Mouse (Mus musculus) layer of hippocampus, adult 9-11 months (tissue): ENCODE data around the gene Pex10.

Source experiments
- DNase-seq: peaks from one replicate; pipeline ENCODE4 v3.0.0; 2022

The Pex10 gene

GRCm38 (mm10) chr4:155094565-155094964, 27.7 kb downstream of the Pex10 start:
- no peak for DNase-seq

- DNase-seq: peak; percentile 88
These were observed 28.6 kb downstream of the Pex10 start for GRCm38 (mm10) chr4:155095238-155095900.

DNA sequence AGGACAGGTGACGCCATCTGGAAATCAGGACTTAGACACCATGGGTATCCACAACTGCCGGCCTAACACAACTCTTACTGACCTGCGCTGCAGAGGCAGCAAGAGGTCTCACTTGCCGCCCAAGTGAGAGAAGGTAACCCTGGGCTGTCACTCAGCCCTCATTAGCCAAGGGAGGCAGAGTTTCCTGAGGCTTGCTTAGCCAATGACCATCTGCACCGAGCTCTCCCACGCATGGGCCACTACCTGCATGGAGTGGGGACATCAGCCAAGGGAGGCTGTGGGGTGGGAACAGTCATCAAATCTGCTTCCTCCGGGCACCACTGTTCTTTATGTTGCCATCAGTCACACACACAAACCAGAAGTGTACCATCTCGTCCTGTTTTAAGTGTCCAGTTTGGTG, 29.2 kb downstream of the Pex10 start:
- no peak for DNase-seq

DNA sequence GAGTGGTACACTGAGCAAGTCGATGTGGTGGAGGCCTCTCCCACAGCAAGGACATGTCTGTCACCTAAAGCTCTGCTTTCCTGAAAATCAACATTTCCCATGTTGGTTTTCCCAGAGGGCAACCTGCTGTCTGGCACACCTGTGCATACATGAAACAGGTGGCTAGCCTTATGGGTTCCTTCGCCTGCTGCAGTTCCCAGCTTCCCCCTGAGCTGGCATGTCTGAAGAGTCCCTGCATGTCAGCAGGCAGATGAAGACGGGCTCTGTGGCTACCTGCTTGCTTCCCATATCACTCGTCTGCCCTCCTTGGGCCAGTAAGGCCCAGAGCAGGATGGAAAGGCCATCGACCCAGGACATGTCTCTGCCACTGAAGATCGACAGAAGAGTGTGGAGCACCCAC, 30.6 kb downstream of the Pex10 start:
- no peak for DNase-seq

- DNase-seq: no peak
These were observed 31.8 kb downstream of the Pex10 start for GRCm38 (mm10) chr4:155098572-155098971.

- no peak for DNase-seq
These were observed 41.1 kb downstream of the Pex10 start for GRCm38 (mm10) chr4:155107886-155108285.

- DNase-seq: no peak
These were observed 42.7 kb downstream of the Pex10 start for GRCm38 (mm10) chr4:155109471-155109870.

DNA sequence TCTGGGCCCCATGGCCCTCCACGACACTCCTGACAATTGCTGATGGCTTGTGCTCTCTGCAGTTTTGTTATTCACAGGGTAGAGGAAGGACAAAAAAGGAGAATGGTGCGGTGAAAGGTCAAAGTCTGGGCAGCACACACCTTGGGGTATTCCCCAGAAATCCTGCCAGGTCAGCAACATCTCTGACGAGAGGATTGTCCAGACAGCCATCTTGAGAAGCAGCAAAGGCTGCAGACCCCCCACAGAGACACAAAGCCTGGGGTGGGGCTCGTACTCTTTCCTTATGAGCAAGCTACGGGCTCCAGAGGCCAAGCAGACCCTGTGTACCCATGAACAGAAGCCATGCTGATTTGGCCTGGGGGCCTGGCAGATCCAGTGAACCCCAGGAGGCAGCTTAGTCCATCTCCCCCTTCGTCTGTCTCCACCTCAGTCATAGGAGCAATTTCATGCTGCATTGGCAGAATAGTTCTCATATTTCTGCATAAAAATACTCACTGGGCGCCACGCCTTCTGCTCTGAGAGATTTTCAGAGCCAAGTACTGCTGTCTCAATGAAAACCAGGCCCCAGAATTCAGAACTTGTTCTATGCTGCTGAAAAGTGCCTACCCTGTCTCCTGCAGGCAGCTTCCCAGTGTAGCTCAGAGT, 47.1 kb downstream of the Pex10 start:
- no peak for DNase-seq

DNA sequence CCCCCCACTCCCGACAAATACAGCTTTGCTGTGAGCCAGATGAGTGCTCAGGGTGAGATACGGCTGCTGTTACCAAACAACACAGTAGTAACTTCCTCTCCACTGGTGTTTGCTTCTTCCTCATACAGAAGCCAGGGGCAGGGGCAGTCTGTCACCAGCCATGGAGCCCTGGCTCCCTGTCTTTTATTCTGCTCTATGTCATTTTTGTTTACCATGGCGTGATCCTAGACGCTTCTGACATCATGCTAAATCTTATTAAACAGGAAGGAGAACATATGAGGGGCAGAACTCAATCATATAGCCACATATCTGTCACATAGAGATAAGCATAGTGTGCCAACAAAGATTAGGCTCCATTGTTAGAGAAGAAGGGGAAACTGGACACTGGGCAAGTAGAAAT, 49.8 kb downstream of the Pex10 start:
- no peak for DNase-seq

DNA sequence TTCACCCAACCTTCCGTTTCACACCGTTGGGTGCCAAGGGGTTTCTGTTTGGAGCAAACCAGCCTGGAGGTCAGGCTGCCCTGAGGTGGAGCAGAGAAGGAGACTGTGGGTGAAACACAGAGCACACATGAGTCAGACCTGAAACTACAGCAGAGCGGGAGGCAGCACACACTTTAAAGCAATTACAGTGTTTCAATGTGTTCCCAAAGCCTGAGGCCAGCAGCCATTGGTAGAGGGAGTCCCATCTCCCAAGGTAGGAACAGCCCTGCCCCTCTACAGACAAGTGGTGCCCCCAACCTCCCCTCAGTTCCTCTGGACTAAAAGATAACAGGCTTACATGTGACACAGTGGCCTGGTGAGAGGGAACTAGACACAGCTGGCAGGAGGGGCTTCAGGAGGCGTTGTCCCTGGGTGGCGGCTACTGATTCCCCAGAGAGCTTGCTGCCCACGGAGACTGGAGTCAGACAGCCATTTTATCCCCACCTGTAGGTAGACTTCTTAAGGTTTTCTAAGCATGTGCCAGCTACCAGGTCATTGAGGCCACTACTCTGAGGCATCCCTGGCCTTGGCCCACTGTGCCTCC, 50.7 kb downstream of the Pex10 start:
- no peak for DNase-seq

DNA sequence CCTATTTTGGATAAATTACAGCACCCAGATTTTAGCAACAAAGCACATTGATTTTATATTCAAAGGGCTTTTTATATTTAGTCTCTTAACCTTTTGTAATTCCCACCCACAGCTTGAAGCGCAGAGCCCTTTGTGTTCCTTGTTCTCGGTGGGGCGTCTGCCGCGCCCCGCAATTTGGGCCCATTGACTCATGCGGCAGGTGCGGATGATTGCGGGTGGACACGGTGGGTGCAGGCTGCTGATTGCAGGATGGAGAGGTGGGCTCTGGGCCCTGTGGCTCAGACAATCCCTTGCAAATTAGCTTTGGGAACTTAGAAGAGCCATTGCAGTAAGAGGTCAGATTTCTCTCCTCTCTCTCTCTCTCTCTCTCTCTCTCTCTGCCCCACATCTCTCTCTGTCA, 51.5 kb downstream of the Pex10 start:
- no peak for DNase-seq

GRCm38 (mm10) chr4:155120038-155120437, 53.2 kb downstream of the Pex10 start:
- no peak for DNase-seq

DNA sequence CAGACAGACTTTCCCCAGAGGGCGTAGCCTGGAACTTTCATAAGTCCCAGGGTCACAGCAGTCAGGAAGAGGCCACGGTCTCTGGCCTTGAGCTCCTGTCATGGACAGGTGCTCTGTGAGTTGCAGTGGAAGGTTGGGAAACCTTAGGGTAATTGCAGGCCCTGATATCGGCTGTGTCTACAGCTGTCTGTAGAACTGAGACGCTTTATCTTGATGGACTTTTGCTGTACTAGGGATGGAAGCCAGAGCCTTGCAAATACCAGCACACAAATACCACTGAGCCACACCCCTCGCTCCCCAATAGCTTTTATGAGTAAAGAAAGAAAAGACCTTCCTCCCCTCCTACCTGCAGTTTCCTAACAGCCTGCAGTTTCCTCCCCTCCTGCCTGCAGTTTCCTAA, 53.8 kb downstream of the Pex10 start:
- no peak for DNase-seq

DNA sequence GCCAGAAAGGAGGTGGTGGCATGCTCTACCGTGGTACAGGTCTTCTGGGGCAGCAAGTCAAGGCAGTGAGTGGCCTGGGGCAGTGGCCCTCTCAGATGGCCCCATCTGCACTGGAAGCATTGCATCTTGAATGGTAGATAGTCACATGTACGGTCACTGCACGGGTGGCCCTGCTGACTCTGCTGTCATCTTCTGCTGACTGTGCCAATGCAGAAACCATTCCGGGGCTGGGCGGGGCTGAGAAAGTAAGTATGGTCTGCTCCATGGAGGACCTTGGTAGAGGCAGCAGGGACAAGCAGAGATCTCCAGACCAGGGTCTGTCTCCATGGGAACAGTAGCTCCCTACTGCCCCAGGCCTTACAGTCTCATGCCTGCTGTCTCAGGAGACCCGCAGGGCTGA, 54.4 kb downstream of the Pex10 start:
- no peak for DNase-seq
